Mouse (Mus musculus): Measurements from ENCODE around the gene Mttp.

The Mttp gene

DNA sequence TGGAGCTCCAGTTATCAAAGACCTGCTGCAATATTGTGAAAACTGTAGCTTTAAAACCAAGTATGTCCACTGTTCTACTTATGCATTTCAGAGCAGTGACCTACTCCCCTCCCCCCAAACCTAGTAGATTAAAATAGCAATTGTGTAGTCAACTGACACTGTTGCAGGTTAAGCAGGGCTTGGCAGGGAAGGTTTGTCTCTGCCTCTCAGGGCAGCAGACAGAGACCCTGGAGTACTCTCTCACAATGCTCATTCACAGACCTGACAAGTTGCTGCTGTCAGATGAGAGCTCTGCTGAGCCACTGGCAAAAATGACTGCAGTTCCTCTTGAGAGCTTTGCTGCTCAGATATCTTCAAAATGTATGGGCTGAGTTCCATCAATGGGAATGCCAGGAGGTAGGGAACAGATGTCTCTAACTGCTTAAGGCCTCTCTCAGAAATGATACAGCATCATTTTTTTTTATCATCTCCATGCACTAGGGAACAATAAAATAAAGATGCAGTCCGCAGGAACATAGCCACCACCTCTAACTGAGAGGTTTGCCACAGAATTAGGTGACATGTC, 61.6 kb downstream of the Mttp start:
- DNase-seq (ENCODE audit: low spot score): no peak

DNA sequence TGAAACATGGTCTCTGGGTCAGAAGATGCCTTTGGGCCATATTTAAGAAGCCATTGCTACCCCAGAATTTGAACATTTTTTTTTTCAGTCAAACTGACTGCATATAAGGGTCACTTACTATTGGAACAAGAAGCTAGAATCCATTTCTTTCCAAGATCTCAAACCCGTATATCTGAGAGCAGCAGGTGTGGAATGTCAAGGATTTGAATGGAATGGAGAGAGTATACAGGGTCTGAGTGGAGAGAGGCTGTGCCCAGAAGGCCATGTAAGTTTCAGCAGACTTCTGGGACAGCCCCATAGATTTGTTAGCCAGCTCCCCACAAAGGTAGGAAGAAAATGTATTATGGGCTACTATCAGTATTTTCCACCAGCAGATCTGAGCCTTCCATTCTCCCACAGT, 66.1 kb downstream of the Mttp start:
- DNase-seq (ENCODE audit: low spot score): no peak

DNA sequence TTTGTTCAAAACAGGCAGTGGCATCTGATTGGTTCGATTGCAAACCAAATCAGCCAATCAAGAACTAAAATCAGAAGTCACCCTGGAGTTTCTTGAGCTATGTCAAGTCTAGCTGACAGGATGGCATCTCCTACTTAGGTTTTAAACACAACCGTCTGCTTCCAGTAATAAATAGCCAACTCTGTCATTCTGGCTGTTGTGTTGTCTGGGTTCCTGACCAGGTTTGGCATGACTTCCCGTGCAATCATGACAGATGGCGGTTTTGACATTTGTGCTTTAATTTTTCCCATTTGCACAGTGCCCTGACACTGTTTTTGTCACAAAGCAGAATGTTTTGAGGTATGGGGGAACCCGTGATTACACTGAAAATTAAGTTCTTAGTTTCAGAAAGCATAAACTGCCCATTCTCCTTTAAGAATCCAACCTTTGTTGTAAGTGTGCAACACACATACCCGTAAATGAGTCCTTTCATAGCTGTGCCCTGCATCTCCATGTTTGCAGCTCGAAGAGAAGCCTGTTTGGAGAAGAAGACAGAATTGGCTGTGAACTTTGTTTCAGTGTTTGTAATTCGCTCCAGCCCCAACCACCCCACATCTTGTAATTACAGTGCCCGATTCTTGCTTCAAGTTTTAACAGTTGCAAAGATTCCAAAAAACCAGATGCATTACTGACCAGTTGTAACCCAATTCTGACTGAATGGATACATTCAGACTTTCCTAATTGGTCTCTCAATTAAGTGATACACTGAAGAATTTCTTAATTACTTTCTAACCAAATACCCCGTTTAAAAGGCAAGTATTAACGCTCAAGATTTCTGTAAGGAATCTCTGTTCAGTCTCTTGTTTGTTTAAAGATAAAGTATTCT, 67.1 kb downstream of the Mttp start:
- no peak for DNase-seq (ENCODE audit: low spot score)

DNA sequence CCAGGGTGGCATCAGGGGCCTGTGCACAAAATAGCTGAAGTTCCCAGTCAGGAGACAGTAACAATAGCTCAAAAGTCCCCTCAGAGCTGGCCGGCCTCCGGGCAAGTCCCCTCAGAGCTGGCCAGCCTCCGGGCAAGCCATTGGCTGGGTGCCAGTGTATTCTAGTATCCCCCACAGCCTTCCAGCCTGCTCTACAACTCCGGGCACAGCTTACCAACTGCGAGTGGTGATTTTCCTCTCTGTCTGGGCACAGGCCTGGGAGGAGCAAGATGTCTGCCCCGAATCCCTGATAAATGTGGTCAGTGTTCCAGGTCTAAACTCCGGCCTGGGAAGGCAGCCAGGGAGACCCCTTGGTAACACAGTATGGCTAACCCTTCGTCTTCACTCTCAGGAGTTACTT, 69.6 kb downstream of the Mttp start:
- peak; percentile 36 for DNase-seq (ENCODE audit: low spot score)

DNA sequence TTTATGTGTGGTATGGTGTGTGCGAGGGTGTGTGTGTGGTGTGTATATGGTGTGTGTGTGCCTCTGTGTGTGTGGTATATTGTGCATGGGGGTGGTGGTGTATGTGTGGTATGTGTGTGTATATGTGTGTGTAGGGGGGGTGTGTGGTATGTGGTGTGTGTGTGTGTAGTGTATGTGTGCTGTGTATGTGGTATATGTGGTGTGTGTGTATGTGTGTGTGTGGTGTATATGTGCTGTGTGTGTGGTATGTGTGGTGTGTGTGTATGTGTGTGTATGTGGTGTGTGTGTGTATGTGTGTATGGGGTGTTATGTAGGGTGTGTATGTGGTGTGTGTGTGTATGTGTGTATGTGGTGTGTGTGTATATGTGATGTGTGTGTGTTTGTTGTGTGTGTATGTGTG, 70.6 kb downstream of the Mttp start:
- DNase-seq (ENCODE audit: low spot score): no peak

DNA sequence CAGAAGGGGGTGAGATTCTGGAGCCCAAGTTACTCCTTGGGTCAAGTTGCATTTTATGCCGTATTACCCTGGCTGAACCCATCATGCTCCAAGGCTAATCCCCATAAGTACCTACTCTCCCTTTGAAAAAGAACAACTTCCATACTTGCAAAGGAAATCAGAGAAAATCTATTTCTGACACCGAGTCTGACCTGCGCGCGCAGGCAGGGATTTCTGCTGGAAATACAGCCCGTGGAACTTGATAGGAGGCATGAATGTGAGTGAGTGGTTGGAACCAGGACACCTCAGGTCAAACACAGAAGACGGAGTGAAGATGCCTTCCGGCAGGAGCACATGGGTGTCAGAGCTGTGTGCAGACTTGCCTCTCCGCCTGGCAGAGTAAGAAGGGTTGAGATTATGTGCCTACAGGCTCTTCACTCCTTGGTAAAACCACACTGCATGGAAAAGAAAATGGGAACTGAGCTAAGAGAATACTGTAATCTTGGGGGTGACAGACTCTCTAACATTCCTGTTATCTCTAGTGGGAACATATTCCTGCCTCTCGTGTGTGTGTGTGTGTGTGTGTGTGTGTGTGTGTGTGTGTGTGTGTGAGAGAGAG, 73.2 kb downstream of the Mttp start:
- no peak for DNase-seq (ENCODE audit: low spot score)

DNA sequence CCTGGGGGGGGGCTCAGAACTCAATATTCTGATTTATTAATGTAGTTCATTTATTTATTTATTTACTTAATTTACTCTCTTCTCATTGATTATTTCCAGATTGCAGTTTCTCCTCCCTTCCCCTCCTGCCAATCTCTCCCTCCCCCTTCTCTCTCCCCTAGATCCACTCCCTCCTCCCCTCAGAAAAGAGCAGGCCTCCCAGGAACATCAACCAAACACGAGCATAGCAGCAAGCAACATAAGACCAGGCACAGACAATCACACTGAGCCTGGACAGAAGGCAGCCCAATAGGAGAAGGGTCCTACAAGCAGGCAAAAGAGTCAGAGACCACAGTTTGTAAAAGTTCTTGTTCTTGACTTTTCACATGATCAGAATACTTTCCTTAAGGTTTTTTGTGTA, 73.8 kb downstream of the Mttp start:
- no peak for DNase-seq (ENCODE audit: low spot score)

DNA sequence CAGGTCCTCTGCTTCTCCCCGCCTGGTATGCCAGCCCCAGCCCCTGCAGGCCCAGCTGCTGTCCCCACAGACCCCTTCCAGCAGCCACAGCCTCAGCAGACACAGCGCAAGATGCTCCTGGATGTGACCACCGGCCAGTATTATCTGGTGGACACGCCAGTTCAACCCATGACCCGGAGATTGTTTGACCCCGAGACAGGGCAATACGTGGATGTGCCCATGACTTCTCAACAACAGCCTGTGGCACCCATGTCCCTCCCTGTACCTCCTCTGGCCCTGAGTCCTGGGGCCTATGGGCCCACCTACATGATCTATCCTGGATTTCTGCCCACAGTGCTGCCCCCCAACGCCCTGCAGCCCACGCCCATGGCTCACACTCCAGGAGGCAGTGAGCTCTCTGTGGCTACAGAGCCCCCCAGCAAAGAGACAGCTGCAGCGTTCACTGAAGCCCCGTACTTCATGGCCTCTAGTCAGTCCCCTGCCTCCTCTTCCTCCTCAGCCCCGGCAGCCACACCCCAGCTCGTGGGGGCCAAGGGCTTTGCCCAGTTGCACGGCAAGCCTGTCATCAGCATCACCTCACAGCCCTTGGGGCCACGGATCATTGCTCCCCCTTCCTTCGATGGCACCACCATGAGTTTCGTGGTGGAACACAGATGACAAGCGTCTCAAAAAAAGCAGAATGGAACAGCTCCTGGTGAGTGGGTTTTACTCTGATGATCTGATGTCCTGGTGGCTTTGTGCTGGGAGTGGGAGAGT, 74.8 kb downstream of the Mttp start:
- DNase-seq (ENCODE audit: low spot score): no peak

DNA sequence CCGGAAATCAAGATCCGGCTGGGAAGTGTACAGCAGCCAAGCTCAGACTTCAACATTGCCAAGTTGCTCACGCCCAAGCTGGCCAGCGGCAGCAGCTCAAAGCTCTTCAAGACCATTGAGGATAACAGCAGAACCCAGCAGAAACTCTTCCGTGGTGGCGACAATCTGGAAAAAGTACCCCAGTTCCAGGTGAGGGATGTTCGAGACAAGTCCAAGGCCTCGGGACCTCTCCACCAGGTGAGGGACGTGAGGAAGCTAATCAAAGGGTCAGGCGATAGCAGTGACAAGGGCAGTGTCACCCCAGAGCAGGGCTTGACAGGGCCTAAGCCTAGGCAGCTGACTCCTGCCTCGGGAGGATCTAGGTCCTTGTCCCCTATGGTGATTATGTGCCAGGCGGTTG, 76.7 kb downstream of the Mttp start:
- DNase-seq (ENCODE audit: low spot score): no peak

DNA sequence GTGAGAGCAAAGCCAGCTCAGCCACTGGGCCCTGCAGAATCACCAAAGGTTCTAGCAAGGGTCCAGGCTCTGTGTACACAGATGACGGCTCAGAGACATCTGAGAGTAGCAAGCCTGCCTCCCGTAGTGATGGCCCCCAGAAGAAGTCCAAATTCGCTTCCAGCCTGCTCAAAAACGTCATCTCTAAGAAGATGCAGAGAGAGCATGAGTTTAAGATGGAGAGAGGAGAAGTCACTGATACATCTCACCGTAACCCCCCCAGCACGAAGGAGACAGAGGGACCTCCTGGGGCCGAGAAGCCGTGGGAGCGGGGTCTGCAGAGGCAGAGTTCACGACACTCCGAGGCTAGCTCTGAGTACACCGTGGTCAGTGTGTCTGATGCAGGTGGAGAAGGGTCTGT, 77.5 kb downstream of the Mttp start, which contains the start of gene Gm5105:
Gm5105 (minus strand) TSS at position 101 of the 400 bp plus-strand sequence.
- DNase-seq (ENCODE audit: low spot score): no peak

DNA sequence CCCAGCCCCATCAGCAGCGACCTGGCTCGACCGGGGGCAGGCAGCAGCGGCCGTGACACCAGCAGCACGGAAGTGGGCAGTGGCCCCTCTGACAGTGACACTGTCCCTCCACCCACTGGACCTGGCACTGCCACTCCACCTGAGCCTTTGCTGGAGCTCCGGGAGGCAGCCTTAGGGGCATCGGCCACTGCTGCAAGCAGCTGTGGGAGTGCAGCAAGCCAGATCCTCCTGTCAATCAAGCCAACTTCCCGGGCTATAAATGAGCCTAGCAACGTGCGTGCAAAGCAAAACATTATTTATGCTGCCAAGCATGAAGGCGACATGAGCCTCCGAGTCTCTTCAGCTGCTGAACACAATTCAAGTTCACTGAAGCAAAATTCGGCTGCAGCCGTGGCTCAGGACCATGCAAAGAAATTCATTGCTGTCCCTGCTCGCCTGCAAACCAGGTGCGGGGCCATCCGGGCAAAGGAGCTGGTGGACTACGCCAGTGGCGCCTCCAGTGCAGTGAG, 78.4 kb downstream of the Mttp start:
- no peak for DNase-seq (ENCODE audit: low spot score)

DNA sequence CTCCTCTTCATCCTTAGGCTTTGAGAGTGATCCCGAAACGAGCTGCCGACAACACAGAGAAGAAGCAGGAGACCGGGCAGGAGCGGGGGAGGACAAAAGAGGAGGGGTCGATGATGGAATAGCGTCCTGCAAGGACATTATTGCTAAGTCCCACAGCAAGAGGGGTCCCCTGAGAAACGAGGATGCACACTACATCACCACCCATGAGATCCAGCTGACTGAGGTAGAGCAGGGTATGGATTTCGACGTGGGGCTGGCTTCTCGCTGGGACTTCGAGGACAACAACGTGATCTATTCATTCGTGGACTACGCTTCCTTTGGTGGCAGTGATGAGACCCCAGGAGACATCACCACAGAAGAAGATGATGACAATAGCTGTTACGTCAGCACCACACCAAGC, 78.8 kb downstream of the Mttp start:
- no peak for DNase-seq (ENCODE audit: low spot score)

DNA sequence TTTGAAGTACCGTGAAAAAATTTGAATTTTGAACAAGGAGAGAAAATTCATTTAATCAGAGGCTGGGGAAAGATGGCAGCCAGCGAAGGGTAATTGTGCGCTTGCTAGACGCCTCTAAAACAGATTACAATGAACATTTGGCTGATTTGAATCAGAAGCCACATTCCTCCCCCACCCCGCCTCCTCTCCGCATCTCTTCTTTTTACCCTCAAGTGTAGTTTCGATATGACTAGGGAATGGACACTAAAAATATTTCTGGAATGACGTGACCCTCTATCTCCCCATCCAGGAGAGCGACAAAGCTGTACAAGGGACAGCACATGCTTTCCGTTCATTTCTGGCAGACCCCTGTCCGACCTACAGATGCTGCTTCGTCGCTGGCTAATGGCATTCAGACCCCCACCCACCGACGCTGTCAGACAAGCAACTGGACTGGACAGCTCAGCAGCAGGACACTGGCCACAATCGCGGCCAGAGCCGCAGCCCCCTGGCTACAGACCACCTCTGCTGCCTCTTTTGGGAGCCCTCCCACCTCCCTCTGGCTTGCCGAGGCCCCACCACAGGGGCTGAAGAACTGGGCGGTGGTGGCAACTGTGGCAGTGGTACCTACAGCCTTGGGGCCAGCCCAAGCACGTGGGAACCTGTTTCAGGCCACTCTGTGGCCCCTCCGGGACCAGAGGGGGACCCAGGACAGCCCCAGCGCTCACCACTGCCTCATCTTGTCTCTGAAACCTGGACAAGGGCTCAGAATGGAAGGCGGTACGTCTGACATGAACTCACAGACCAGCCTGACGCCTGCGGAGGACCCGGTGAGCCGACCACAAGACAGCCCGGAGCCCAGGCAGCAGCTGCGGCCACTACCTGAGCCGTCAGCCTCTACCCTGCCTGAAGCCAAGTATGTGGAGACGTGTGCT, 79.8 kb downstream of the Mttp start, which contains the start of gene 1110002E22Rik:
1110002E22Rik (plus strand) TSS at position 321 of the 914 bp plus-strand sequence.
- no peak for DNase-seq (ENCODE audit: low spot score)

DNA sequence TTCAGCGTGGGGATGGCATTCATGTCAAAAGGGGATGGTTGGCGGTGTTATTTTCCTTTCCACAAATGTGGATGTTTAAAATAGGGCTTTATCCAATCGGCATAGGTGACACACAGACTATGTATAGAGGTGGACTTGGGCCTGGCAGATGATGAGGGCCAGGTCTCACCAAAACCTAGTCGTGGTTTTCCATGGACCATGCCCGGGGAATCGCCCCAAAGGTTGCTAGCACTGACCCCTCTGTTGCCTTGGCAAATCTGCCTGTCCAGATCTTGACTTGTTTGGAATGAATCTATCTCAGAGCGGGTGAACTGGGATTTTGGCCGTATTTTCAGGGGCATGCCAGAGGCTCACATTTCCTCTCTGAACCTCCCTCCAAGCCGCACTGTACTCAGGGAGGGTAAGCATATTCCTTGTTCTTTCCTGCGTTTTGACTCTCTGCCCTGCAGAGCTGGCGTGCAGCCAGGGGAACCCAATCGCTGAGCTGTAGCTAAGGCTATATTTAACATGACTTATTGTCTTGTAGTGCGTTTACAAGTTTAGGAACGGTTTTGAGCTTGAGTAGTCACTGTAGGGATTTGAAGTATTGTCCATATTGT, 80.9 kb downstream of the Mttp start:
- DNase-seq (ENCODE audit: low spot score): peak; percentile 61

DNA sequence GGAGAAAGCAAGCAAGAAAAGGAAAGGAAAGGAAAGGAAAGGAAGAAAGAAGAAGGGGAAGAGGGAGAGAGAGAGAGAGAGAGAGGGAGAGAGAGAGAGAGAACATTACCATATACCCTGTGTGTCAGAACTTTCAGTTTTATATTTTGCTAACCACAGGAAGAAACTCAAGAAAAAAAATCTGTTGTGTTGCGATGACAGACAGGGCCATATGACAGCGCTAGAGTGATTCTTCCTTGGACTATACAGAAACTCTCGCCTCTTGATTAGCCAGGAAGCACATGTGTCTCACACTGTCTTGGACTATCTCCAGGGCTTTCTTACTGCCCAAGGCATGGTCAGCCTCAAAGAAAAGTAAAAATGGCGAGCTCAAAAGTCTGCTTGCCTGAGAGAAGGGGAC, 82.1 kb downstream of the Mttp start:
- DNase-seq (ENCODE audit: low spot score): no peak

DNA sequence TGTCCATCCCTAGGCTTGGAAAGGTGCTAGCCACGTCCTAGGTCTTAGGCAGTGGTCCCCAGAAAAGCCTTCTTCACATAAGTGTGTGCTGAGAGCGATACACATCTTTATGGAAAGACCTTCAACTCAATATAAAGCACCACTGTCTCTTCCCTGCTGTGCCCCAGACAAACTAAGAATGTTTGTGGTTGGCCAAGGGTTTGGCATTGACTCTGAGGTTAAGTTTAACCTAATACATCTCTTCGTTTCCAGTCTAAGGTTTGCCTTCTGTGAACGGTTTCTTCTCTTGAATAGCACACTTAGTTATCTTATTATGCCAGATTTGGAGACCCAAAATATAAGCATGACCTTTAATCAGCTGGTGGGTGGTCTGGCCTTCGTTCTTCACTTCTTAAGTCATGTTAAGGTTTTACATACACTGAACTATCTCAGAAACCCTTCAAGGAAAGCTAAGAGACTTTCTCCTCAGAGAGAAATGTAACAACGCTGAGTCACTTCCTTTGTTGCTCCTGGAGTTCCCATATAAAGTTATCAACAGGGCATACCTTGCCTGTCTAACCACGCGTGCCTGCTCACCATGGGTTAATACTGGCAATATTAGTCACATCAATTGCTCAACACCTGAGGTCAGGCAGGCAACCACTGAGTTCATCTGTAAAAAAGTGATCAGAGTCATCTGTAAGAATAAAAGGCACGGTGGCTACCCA, 83.4 kb downstream of the Mttp start:
- no peak for DNase-seq (ENCODE audit: low spot score)

DNA sequence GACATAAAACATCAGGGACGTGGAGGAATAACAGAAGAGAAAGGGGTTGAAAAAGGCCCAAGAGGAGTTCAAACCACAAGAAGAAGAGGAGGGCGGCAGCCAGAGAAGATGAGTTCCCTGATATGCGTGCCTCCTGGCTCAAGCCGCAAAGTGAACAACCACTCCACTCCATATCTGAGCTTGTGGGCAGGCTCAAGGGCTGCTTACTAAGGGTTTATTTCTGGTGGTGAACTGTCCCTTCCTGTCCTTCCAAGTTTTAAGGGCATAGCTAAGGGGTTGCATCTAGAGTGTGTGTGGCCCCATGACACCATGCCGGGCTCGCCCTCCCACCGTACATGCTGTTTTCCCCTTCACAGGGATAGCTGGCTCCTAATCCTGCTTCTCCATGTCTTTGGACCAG, 84.3 kb downstream of the Mttp start:
- DNase-seq (ENCODE audit: low spot score): no peak

DNA sequence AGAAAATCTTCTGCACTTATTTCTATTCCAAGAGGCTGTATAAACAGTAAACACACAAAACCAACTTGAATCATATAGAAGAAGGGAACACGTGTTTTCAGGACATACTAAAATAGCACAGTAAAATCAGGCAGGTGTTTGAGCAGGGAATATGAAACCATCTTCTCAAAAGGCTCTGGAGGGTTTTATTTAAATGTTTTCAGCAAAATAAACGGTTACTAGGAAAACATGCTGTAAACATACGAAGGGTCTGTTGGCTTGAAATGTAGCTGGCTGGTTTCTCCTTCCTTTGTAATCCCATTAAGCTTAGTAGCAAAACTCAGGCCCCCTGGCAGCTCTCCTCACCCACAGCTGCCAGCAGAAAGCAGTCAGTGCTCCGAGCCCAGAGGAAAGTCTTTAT, 86.5 kb downstream of the Mttp start:
- DNase-seq (ENCODE audit: low spot score): no peak

DNA sequence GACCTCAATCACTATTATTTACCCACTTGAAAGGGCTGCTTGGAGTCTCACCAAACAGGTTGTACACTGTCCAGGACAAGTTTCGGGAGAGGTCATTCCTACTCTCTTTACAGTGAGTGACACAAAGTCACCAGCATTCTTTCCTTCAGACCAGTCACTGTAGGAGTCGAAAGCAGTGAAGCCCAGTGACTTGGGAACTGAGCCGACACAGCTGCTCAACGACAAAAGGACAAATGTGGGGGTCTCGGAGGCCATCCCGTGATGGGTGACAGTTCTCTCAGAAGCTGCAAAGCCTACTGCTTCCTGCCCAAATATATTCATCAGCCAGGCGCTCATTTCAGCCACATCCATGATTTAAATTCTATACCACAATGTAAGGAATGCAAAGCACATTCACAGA, 87.8 kb downstream of the Mttp start:
- no peak for DNase-seq (ENCODE audit: low spot score)

DNA sequence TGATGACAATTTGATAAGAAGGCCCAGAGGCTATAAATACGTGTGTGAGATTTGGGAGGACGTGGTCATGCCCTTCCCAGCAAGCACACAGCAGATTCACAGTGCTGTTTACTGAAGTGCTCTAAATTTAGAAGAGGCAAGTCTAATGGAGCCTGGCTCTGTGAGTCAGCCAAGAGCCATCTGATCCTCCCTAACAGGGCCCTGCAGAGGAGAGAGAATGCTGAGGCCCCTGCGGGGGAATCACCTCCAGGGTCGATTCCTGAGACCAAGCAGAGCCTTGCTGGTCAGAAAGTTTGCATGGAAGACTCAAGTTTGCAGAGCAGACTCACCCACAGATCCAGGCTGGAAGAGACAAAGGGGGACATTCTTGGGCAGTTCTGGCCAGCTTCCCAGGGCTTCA, 90.8 kb downstream of the Mttp start:
- DNase-seq (ENCODE audit: low spot score): no peak
